Mouse (Mus musculus): ENCODE data around the gene Fgfr2. TPM values are rescaled to one million over a fixed set of nuclear protein-coding genes. Genes with fewer than 3 reads are reported as not detected.
A peak's percentile ranks its signal among the peaks of the same experiment; 100 is the strongest.
"Not testable (repeated sequence)": the region's sequence is repeated elsewhere in the genome, so short reads cannot be mapped to it uniquely, and the experiment has no call there.

The Fgfr2 gene
- polyA plus RNA-seq, 1 experiment, result 14.8 TPM

- no peak overlapping the region for H3K27ac ChIP-seq (ENCODE audit: insufficient read depth, low read depth, low read length)
- no peaks in the 10 kb centered on the region for H3K27me3 ChIP-seq (replicated peaks; ENCODE audit: control insufficient read depth, insufficient read depth, low read length)
- no peak for DNase-seq
- peaks cover 4% of the 10 kb centered on the region; the same call in 1 of the 2 replicates for H3K4me1 ChIP-seq (ENCODE audit: control insufficient read depth, insufficient read depth, low read length)
- TF ChIP-seq POLR2A (IDR thresholded peaks at IDR 0.05; ENCODE audit: low read depth, low read length) (no peak), CTCF (conservative IDR thresholded peaks at IDR 0.05; ENCODE audit: insufficient read depth, insufficient read length, low read depth, low read length) (no peak)
- H3K36me3 ChIP-seq (ENCODE audit: control insufficient read depth, insufficient read depth, low read length), result no peaks in the 10 kb centered on the region; the same call in 1 of the 2 replicates
- no peak overlapping the region for H3K4me3 ChIP-seq (ENCODE audit: insufficient read depth, low read depth, low read length)
Measured at GRCm38 (mm10) chr7:130492026-130492425, 2631.1 kb downstream of the Fgfr2 start.

DNA sequence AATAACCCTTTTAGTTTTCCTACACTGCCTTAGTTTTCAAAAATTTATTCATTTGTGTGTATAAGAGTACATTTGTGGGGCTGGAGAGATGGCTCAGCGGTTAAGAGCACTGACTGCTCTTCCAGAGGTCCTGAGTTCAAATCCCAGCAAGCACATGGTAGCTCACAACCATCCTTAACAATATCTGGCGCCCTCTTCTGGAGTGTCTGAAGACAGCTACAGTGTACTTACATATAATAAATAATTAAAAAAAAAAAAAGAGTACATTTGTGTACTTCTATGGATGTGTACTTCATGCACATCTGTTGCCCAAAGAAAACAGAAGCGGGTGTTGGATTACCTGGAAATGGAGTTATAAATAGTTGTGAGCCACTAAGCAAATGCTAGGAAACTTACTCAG lies 2644.1 kb downstream of the Fgfr2 start:
- not testable (repeated sequence) for DNase-seq; H3K27ac ChIP-seq (ENCODE audit: insufficient read depth, low read depth, low read length); H3K4me1 ChIP-seq (ENCODE audit: control insufficient read depth, insufficient read depth, low read length); H3K36me3 ChIP-seq (ENCODE audit: control insufficient read depth, insufficient read depth, low read length); H3K4me3 ChIP-seq (ENCODE audit: insufficient read depth, low read depth, low read length); H3K27me3 ChIP-seq (replicated peaks; ENCODE audit: control insufficient read depth, insufficient read depth, low read length)
- 95% methylated on average over 3 of the region's 3 CpGs for WGBS

DNA sequence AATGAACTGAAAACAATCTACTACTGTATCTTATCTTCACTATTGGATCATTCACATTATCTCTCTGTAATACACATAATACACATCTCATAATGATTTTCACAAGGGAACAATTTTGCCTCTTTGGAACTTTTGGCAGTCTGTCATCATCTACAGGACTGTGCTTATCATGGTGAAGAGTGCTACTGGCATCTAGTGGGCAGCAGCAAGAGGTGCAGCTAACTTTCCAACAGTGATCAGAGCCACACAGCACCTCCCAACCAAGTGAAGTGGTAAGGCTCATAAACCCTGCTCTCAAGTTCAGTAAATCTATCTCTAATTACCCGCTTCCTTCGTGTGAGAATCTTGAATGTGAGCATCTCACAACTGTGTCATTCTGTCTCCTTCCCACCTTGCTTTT lies 2647.2 kb downstream of the Fgfr2 start:
- WGBS, result 30% methylated on average over 2 of the region's 2 CpGs
- Histone ChIP-seq H3K4me1 (ENCODE audit: control insufficient read depth, insufficient read depth, low read length) (no peaks in the 10 kb centered on the region; the same call in 1 of the 2 replicates), H3K27ac (ENCODE audit: insufficient read depth, low read depth, low read length) (no peak overlapping the region), H3K27me3 (replicated peaks; ENCODE audit: control insufficient read depth, insufficient read depth, low read length) (no peaks in the 10 kb centered on the region), H3K4me3 (ENCODE audit: insufficient read depth, low read depth, low read length) (no peak overlapping the region), H3K36me3 (ENCODE audit: control insufficient read depth, insufficient read depth, low read length) (peaks cover 2% of the 10 kb centered on the region)
- peak; percentile 62 for DNase-seq
- TF ChIP-seq CTCF (conservative IDR thresholded peaks at IDR 0.05; ENCODE audit: insufficient read depth, insufficient read length, low read depth, low read length), result peak; percentile 92
- TF ChIP-seq POLR2A (IDR thresholded peaks at IDR 0.05; ENCODE audit: low read depth, low read length), result no peak

DNA sequence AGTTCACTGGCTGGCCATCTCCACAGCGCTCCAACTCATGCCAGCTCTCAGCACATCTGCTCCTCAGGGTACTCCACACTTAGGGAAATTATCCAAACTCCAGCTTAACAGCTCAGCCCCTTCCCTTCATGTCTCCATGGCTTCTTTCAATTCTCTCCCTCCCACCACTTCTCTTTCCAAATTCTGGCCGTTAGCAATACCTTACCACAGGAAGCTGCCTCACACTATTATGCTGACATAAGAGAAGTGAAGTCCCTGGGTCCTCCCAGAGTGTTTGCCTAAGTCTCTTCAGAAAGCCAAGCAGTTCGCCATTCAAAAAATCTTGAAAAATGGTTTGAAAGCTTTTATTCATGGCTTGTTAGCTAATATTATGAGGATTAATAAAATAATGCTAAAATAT lies 2649.3 kb downstream of the Fgfr2 start:
- no peaks in the 10 kb centered on the region for H3K36me3 ChIP-seq (ENCODE audit: control insufficient read depth, insufficient read depth, low read length)
- no peak overlapping the region for H3K27ac ChIP-seq (ENCODE audit: insufficient read depth, low read depth, low read length)
- no peak for DNase-seq
- no peaks in the 10 kb centered on the region for H3K27me3 ChIP-seq (replicated peaks; ENCODE audit: control insufficient read depth, insufficient read depth, low read length)
- 79% methylated on average over 3 of the region's 3 CpGs for WGBS
- TF ChIP-seq CTCF (conservative IDR thresholded peaks at IDR 0.05; ENCODE audit: insufficient read depth, insufficient read length, low read depth, low read length) (no peak), POLR2A (IDR thresholded peaks at IDR 0.05; ENCODE audit: low read depth, low read length) (no peak)
- no peak overlapping the region for H3K4me3 ChIP-seq (ENCODE audit: insufficient read depth, low read depth, low read length)
- no peaks in the 10 kb centered on the region; the same call in 1 of the 2 replicates for H3K4me1 ChIP-seq (ENCODE audit: control insufficient read depth, insufficient read depth, low read length)

DNA sequence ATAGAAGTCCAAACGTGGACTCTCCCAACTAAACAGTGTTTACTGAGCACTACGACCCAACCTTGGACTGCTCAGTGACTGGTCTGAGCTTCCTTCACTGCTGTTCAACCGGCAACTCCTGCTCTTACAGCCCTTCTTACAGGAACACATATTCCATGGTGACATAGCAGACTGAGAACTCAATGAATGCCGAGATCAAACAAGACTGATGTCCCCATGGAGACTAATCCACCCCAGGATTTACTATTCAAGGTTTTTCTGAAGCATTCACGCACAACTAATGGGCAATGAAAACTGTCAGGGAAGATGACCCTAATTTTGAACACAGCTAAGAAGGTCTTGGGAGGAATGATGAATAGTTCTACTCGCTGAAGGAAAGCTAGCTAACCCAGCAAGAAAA lies 2650.5 kb downstream of the Fgfr2 start:
- no peak overlapping the region for H3K27ac ChIP-seq (ENCODE audit: insufficient read depth, low read depth, low read length)

GRCm38 (mm10) chr7:130471045-130471444 lies 2652.1 kb downstream of the Fgfr2 start:
- no peak overlapping the region for H3K4me3 ChIP-seq (ENCODE audit: insufficient read depth, low read depth, low read length)
- no peak for DNase-seq
- H3K4me1 ChIP-seq (ENCODE audit: control insufficient read depth, insufficient read depth, low read length), result no peaks in the 10 kb centered on the region; the same call in 1 of the 2 replicates
- H3K27ac ChIP-seq (ENCODE audit: insufficient read depth, low read depth, low read length), result no peak overlapping the region
- WGBS, result 51% methylated on average over 6 of the region's 6 CpGs
- H3K36me3 ChIP-seq (ENCODE audit: control insufficient read depth, insufficient read depth, low read length), result peaks cover under 1% of the 10 kb centered on the region; the same call in 1 of the 2 replicates
- H3K27me3 ChIP-seq (replicated peaks; ENCODE audit: control insufficient read depth, insufficient read depth, low read length), result no peaks in the 10 kb centered on the region
- TF ChIP-seq CTCF (conservative IDR thresholded peaks at IDR 0.05; ENCODE audit: insufficient read depth, insufficient read length, low read depth, low read length), result no peak
- TF ChIP-seq POLR2A (IDR thresholded peaks at IDR 0.05; ENCODE audit: low read depth, low read length), result no peak

More for the DNA sequence above, 2650.5 kb downstream of the Fgfr2 start:
- H3K4me3 ChIP-seq (ENCODE audit: insufficient read depth, low read depth, low read length), result no peak overlapping the region
- no peaks in the 10 kb centered on the region for H3K27me3 ChIP-seq (replicated peaks; ENCODE audit: control insufficient read depth, insufficient read depth, low read length)
- WGBS, result 68% methylated on average over 6 of the region's 6 CpGs
- TF ChIP-seq POLR2A (IDR thresholded peaks at IDR 0.05; ENCODE audit: low read depth, low read length) (no peak), CTCF (conservative IDR thresholded peaks at IDR 0.05; ENCODE audit: insufficient read depth, insufficient read length, low read depth, low read length) (no peak)
- H3K4me1 ChIP-seq (ENCODE audit: control insufficient read depth, insufficient read depth, low read length), result no peaks in the 10 kb centered on the region; the same call in 1 of the 2 replicates
- H3K36me3 ChIP-seq (ENCODE audit: control insufficient read depth, insufficient read depth, low read length), result no peaks in the 10 kb centered on the region
- DNase-seq, result no peak

- 76% methylated on average over 4 of the region's 4 CpGs for WGBS
- H3K4me3 ChIP-seq (ENCODE audit: insufficient read depth, low read depth, low read length), result no peak overlapping the region
- no peak overlapping the region for H3K27ac ChIP-seq (ENCODE audit: insufficient read depth, low read depth, low read length)
- peaks cover 3% of the 10 kb centered on the region; the same call in 1 of the 2 replicates for H3K4me1 ChIP-seq (ENCODE audit: control insufficient read depth, insufficient read depth, low read length)
- H3K27me3 ChIP-seq (replicated peaks; ENCODE audit: control insufficient read depth, insufficient read depth, low read length), result no peaks in the 10 kb centered on the region
- peak; percentile 19 for DNase-seq
- H3K36me3 ChIP-seq (ENCODE audit: control insufficient read depth, insufficient read depth, low read length), result no peaks in the 10 kb centered on the region; the same call in none of the 2 replicates
- no peak for TF ChIP-seq CTCF (conservative IDR thresholded peaks at IDR 0.05; ENCODE audit: insufficient read depth, insufficient read length, low read depth, low read length)
- no peak for TF ChIP-seq POLR2A (IDR thresholded peaks at IDR 0.05; ENCODE audit: low read depth, low read length)
Measured at GRCm38 (mm10) chr7:130455587-130456246, 2667.4 kb downstream of the Fgfr2 start.

Measured in kidney, adult 2 months (tissue).